Mouse (Mus musculus) bone marrow, adult 2 months (tissue): ENCODE data around the gene Aco2.

Source experiments
- CTCF ChIP-seq: fragments of 200-500 bp; IDR thresholded peaks from 2 replicates; pipeline ENCODE4 v1.5.1; 2011; ENCODE audit warnings: low read length, control low read depth; ENCODE audit not compliant: control insufficient read depth, insufficient read depth
- POLR2A ChIP-seq: fragments of 200-500 bp; IDR thresholded peaks from 2 replicates; pipeline ENCODE4 v1.6.1; 2011; ENCODE audit warnings: low read depth, mild to moderate bottlenecking, control low read depth, low read length, borderline replicate concordance; ENCODE audit not compliant: control insufficient read depth

GRCm38 (mm10) chr15:81960171-81961077 lies 88.3 kb downstream of the Aco2 start, which contains the start of gene Pmm1:
- TF ChIP-seq CTCF (peak; percentile 83), POLR2A (peak; percentile 59; the same call in 1 of the 2 replicates)
